Mouse (Mus musculus): ENCODE results near the gene Brdt.

DNA sequence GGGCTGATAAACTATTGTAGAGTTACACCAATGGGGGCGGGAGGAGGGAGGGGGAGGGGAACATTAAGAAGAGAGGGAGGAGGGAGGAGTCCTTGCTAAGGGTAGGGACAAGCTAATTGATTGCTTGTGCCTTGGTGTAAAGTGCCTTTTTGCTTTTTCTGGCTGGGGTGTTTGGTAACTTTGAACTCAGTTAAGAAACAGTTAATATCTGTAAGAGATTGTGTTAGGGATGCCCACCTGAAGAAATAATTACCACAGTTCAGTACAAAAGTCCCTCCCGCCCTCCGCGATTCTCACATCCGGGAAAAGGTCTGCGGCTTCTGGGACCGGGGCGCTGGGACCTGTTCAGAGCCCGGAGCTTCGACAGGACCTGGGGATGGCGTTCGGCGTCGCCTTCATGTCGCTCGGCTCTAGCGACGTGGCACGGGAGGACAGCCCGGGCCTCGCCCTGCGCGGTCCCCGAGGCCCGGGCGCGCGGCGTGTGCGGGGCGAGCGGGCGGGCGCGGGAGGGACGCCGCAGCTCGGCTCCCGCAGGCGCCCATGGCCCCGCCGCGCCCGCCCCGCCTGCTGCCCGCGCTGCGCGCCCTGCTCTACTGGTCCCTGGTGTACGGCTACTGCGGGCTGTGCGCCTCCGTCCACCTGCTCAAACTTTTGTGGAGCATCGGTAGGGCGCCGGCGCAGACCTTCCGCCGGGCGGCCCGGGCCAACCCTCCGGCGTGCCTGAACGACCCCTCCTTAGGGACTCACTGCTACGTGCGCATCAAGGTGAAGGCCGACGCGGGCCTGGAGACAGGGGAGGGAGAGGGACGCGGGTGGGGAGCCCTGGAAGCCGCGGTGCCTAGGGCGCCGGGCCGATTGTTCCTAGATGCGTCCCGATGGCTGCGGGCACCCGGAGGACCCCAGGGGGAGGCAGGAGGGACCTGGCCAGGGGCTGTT is 72.3 kb downstream of the Brdt start:
- no peak for TF ChIP-seq TAL1 (IDR thresholded peaks at IDR 0.05; ENCODE audit: low read length)
- no peak for TF ChIP-seq GATA1 (IDR thresholded peaks at IDR 0.05; ENCODE audit: low read length)
